Mouse (Mus musculus): ENCODE data around the gene Lrrc3b. TPM values are rescaled to one million over a fixed set of nuclear protein-coding genes. Genes with fewer than 3 reads are reported as not detected.

Lrrc3b gene
- polyA plus RNA-seq, 1 experiment, result 7.7 TPM

GRCm38 (mm10) chr14:15322441-15323123, 116.2 kb downstream of the Lrrc3b start:
- H3K36me3 ChIP-seq (ENCODE audit: control insufficient read depth, insufficient read depth, low read length), result no peaks in the 10 kb centered on the region
- H3K4me1 ChIP-seq (replicated peaks; ENCODE audit: control insufficient read depth, insufficient read depth, low read length), result no peaks in the 10 kb centered on the region
- H3K27me3 ChIP-seq (ENCODE audit: control insufficient read depth, insufficient read depth, low read length), result no peaks in the 10 kb centered on the region
- H3K4me3 ChIP-seq (ENCODE audit: control insufficient read depth, insufficient read depth, low read length), result no peak overlapping the region
- DNase-seq, result no peak
- H3K27ac ChIP-seq (ENCODE audit: control insufficient read depth, insufficient read depth, low read length), result no peak overlapping the region
- 93% methylated on average over 9 of the region's 9 CpGs for WGBS
- TF ChIP-seq CTCF (IDR thresholded peaks at IDR 0.05; ENCODE audit: borderline replicate concordance, control insufficient read depth, extremely low read depth, insufficient read depth, low read length, poor library complexity) (no peak), POLR2A (IDR thresholded peaks at IDR 0.05; ENCODE audit: control insufficient read depth, extremely low read depth, insufficient read depth, low read length, poor library complexity) (no peak)

DNA sequence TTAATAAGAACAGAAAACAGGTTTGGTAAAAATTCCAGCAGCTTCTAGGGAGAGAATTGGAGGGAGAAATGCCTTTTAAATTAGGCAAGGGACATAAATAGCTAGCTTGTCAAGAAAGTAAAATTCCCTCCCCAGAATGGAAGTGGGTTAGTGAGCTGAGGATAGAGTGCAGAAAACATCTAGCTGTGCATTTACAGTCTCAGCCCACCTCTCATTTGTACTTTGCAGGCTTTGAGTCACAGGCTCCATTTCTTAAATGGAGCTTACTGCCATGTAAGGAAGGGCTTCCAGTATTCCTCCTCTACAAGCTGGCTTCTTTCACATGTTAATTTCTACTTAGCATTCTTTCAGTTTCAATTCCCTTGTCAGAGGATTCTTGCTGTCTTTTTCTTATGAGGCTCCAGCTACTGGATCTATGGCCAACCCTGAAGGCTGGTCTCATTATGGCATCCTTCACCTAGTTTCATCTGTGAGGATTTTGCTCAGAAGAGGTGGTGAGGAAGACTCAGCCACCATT, 119.3 kb downstream of the Lrrc3b start:
- DNase-seq, result no peak
- Histone ChIP-seq H3K27me3 (ENCODE audit: control insufficient read depth, insufficient read depth, low read length) (no peaks in the 10 kb centered on the region), H3K4me1 (replicated peaks; ENCODE audit: control insufficient read depth, insufficient read depth, low read length) (no peaks in the 10 kb centered on the region), H3K27ac (ENCODE audit: control insufficient read depth, insufficient read depth, low read length) (no peak overlapping the region), H3K4me3 (ENCODE audit: control insufficient read depth, insufficient read depth, low read length) (no peak overlapping the region), H3K36me3 (ENCODE audit: control insufficient read depth, insufficient read depth, low read length) (no peaks in the 10 kb centered on the region)
- no peak for TF ChIP-seq CTCF (IDR thresholded peaks at IDR 0.05; ENCODE audit: borderline replicate concordance, control insufficient read depth, extremely low read depth, insufficient read depth, low read length, poor library complexity)
- TF ChIP-seq POLR2A (IDR thresholded peaks at IDR 0.05; ENCODE audit: control insufficient read depth, extremely low read depth, insufficient read depth, low read length, poor library complexity), result no peak

- DNase-seq, result no peak
- WGBS, result 94% methylated on average over 2 of the region's 2 CpGs
- Histone ChIP-seq H3K4me1 (replicated peaks; ENCODE audit: control insufficient read depth, insufficient read depth, low read length) (no peaks in the 10 kb centered on the region), H3K27me3 (ENCODE audit: control insufficient read depth, insufficient read depth, low read length) (no peaks in the 10 kb centered on the region), H3K27ac (ENCODE audit: control insufficient read depth, insufficient read depth, low read length) (no peak overlapping the region), H3K36me3 (ENCODE audit: control insufficient read depth, insufficient read depth, low read length) (no peaks in the 10 kb centered on the region), H3K4me3 (ENCODE audit: control insufficient read depth, insufficient read depth, low read length) (no peak overlapping the region)
- TF ChIP-seq POLR2A (IDR thresholded peaks at IDR 0.05; ENCODE audit: control insufficient read depth, extremely low read depth, insufficient read depth, low read length, poor library complexity) (no peak), CTCF (IDR thresholded peaks at IDR 0.05; ENCODE audit: borderline replicate concordance, control insufficient read depth, extremely low read depth, insufficient read depth, low read length, poor library complexity) (no peak)
Measured at GRCm38 (mm10) chr14:15308576-15308975, 130.2 kb downstream of the Lrrc3b start.
